Mouse (Mus musculus): ENCODE measurements at regions not wholly inside any gene's neighbourhood (a gene's known extent, or its start where the extent isn't known, plus 50 kb on each side); places are given as distances from the start of the nearest gene placed in this dataset.

DNA sequence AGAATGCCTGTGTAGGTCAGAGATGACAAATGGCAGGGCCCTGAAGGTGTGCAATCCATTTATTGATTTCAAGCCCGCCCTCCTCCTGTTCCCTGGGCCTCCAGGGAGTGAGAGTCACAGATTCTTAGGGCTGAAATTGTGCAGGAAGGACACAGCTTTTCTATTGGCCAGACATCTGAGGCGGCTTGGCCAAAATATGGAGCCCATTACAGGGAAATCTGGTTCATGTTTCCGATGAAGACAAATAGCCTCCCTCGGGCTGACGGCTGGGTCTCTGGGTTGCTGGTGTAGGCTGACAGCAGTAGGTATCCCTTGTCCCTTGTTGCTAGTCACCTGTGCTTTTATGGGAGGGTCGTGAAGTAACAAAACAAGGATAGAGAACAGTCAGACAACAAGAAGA, 413.2 kb downstream of the Tshz3 start:
- H3K4me3 ChIP-seq: no peak overlapping the region
- no peak for DNase-seq (ENCODE audit: extremely low spot score in 1 of 2, low spot score in 2 of 2)
- intact Hi-C loops (cut with DNase I): no loop called here
- no peak for TF ChIP-seq CTCF (IDR thresholded peaks at IDR 0.05)
- no peak overlapping the region for H3K27ac ChIP-seq

- no peak overlapping the region for H3K4me3 ChIP-seq
- TF ChIP-seq CTCF (IDR thresholded peaks at IDR 0.05): no peak
- intact Hi-C loops (cut with DNase I): no loop called here
- H3K27ac ChIP-seq: no peak overlapping the region
- DNase-seq (ENCODE audit: extremely low spot score in 1 of 2, low spot score in 2 of 2): no peak
Measured at GRCm38 (mm10) chr7:37120776-37121175, 422.9 kb downstream of the Tshz3 start.

DNA sequence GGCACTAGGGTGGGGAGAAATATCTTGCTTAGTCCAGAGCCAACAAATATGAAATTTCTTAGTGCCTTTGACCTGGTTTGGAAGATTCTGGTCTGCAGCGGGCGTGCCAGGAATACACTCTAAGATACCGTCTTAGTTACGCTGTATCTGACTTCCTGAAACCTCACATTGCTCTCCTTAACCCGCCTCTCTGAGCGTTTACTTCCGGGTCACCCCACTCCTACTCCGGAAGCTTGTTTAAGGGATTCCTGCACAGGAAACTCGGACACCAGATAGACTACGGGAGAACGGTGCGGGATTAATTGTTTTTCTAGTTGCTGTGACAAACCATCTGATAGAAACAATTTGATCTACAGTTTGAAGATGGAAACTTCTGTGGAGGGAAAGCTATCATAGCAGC, 442.3 kb downstream of the Tshz3 start:
- Histone ChIP-seq H3K27ac (no peak overlapping the region), H3K4me3 (no peak overlapping the region)
- intact Hi-C loops (cut with DNase I): no loop called here
- TF ChIP-seq CTCF (IDR thresholded peaks at IDR 0.05): no peak
- no peak for DNase-seq (ENCODE audit: extremely low spot score in 1 of 2, low spot score in 2 of 2)

- DNase-seq (ENCODE audit: extremely low spot score in 1 of 2, low spot score in 2 of 2): no peak
- intact Hi-C loops (cut with DNase I): no loop called here
Measured at GRCm38 (mm10) chr7:37142780-37143179, 444.9 kb downstream of the Tshz3 start.

DNA sequence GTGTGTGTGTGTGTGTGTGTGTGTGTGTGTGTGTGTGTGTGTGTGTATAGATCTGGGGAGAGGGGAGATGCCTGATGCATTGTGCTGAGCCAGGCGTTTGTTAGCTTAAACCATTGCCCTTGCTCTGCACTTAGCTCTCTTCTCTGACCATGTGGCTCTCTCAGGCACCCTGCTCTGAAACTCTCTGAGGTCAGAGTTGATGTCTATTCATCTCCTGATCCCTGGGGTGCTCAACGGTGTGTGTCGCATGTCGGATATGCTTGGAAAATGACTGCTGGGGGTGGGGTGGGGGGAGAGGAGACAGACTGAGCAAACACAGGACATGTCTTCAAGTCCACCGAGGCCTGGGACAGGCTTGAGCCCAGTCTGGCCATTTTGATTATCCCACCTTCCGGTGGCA, 446.4 kb downstream of the Tshz3 start:
- intact Hi-C loops (cut with DNase I): no loop called here
- no peak overlapping the region for H3K27ac ChIP-seq
- no peak for DNase-seq (ENCODE audit: extremely low spot score in 1 of 2, low spot score in 2 of 2)
- no peak overlapping the region for H3K4me3 ChIP-seq
- no peak for TF ChIP-seq CTCF (IDR thresholded peaks at IDR 0.05)

More at GRCm38 (mm10) chr7:37142780-37143179, 444.9 kb downstream of the Tshz3 start:
- no peak for TF ChIP-seq CTCF (IDR thresholded peaks at IDR 0.05)
- Histone ChIP-seq H3K27ac (no peak overlapping the region), H3K4me3 (no peak overlapping the region)

DNA sequence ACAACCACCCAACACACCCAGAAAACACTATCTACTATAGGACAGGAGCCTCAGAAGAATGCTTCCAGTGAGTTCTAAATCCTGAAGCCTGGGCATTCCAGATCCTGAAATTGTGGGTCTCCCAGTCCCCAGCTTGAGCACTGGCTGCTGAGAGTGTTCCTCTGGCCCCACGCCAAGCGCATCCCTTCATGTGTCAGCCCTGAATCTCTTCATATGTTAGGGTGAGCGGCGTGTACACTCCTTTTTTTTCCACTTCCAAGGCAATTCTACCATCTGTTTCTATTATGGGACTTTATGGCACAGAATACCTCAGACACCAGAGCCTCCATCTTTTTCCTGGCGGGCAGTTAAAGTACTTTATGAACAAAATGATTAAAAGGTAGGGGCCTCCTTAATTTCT, 451.8 kb downstream of the Tshz3 start:
- TF ChIP-seq CTCF (IDR thresholded peaks at IDR 0.05): no peak

DNA sequence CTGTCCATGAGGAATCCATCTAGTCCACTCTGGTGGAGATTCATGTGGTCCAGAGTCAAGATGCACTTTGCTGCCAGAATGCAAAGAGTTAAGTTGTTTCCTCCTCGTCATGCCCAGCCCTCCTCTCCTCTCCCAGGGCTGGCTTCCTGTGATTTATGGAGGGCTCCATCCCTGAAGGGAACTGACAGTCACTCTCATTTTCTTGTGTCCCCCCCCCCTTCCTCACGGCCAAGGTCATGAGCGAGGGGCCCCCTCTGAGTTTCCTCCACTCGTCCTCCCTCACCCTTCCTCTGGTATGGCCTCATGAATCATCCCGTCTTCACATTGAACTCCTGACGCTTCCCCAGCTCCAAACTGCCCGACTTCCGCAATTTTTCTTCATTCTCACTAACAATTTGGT, 461.9 kb downstream of the Tshz3 start:
- no peak overlapping the region for H3K27ac ChIP-seq
- intact Hi-C loops (cut with DNase I): no loop called here
- no peak for DNase-seq (ENCODE audit: extremely low spot score in 1 of 2, low spot score in 2 of 2)
- no peak for TF ChIP-seq CTCF (IDR thresholded peaks at IDR 0.05)
- no peak overlapping the region for H3K4me3 ChIP-seq

More for the DNA sequence above, 451.8 kb downstream of the Tshz3 start:
- H3K4me3 ChIP-seq: no peak overlapping the region
- peak in 1 of 2 experiments; percentile 14 for DNase-seq (ENCODE audit: extremely low spot score in 1 of 2, low spot score in 2 of 2)
- H3K27ac ChIP-seq: no peak overlapping the region
- intact Hi-C loops (cut with DNase I): no loop called here

DNA sequence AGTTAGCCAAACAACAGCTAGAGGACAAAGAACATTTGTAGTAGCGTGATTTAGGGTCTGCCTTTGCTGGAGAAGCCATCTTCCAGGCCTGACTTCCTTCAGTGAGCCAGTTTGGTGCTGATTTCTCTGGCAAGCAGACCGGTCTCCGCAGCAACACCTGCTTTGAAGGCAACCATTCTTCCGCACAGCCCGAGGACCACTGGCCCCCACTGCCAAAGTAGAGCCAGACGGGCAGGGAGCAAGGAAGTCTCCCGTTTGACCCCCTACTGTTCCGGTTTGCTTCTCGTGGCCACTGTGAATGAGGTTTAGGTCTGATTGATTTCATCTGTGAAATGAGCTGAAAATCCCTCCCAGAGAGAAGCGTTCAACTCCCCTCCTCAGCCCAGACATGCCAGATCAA, 471.0 kb downstream of the Tshz3 start:
- intact Hi-C loops (cut with DNase I): no loop called here
- Histone ChIP-seq H3K27ac (no peak overlapping the region), H3K4me3 (no peak overlapping the region)
- DNase-seq (ENCODE audit: extremely low spot score in 1 of 2, low spot score in 2 of 2): no peak
- no peak for TF ChIP-seq CTCF (IDR thresholded peaks at IDR 0.05)

DNA sequence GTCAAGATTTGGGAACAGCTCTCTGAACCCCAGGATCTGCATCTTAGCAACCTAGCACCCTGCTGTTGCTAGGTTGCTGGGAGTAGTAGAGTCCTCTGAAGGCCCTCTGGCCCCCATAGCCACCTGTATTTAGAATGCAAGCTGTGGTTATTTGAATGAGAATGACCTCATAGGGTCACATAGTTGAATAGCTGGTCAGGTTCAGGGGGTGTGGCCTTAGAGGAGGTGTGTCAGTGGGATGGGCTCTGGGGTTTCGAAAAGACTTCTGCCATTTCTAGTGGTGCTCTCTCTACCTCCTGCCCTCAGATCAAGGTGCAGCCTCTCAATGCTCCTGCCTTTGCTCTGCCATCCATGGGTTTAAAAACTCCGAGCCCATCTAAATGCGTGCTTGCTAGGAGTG, 477.8 kb downstream of the Tshz3 start:
- H3K4me3 ChIP-seq: no peak overlapping the region
- TF ChIP-seq CTCF (IDR thresholded peaks at IDR 0.05): no peak
- DNase-seq (ENCODE audit: extremely low spot score in 1 of 2, low spot score in 2 of 2): no peak

GRCm38 (mm10) chr7:37178256-37178655, 480.3 kb downstream of the Tshz3 start:
- intact Hi-C loops (cut with DNase I): no loop called here

More for the DNA sequence above, 477.8 kb downstream of the Tshz3 start:
- intact Hi-C loops (cut with DNase I): no loop called here
- H3K27ac ChIP-seq: no peak overlapping the region

DNA sequence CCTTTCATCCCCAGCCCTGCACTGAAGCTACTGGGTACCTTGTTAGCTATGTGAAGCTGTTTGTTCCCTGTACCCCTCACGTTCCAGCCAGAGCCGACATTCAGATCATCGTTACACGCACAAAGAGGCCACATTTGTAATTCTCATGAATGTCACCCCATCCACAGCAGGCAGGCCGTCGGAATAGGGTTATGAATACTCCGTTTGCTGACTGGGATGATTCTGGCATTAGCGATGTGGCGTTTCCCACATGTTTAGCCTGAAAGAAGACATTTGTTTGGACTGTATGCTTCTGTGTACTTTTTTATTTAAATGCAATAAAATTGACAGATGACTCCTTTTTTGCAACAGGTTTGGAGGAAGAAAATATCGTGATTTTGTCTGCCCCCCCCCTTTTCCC, 482.0 kb downstream of the Tshz3 start:
- H3K4me3 ChIP-seq: no peak overlapping the region
- H3K27ac ChIP-seq: no peak overlapping the region
- no peak for TF ChIP-seq CTCF (IDR thresholded peaks at IDR 0.05)
- intact Hi-C loops (cut with DNase I): no loop called here
- DNase-seq (ENCODE audit: extremely low spot score in 1 of 2, low spot score in 2 of 2): no peak

More at GRCm38 (mm10) chr7:37178256-37178655, 480.3 kb downstream of the Tshz3 start:
- no peak for TF ChIP-seq CTCF (IDR thresholded peaks at IDR 0.05)
- H3K27ac ChIP-seq: no peak overlapping the region
- H3K4me3 ChIP-seq: no peak overlapping the region
- DNase-seq (ENCODE audit: extremely low spot score in 1 of 2, low spot score in 2 of 2): no peak

DNA sequence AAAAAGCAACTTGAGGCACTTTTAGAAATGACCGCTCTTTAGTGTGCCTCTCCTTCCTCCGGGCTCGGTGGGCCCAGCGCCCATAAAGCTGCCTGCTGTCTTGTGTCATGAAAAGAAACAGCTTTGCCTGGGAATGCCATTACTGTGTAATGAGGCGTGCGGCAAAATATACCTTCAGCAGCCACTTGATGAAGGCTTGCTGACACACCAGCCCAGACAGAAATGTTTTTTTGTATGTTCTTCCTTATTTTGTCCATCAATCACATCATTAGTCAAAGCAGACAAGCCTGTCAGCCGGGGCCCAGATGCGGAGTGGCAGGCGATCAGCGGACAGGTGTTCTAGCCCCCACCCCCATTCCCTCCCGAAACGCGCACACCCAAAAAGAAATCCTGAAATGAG, 482.5 kb downstream of the Tshz3 start:
- Histone ChIP-seq H3K4me3 (no peak overlapping the region), H3K27ac (no peak overlapping the region)
- intact Hi-C loops (cut with DNase I): no loop called here
- no peak for TF ChIP-seq CTCF (IDR thresholded peaks at IDR 0.05)
- no peak for DNase-seq (ENCODE audit: extremely low spot score in 1 of 2, low spot score in 2 of 2)

DNA sequence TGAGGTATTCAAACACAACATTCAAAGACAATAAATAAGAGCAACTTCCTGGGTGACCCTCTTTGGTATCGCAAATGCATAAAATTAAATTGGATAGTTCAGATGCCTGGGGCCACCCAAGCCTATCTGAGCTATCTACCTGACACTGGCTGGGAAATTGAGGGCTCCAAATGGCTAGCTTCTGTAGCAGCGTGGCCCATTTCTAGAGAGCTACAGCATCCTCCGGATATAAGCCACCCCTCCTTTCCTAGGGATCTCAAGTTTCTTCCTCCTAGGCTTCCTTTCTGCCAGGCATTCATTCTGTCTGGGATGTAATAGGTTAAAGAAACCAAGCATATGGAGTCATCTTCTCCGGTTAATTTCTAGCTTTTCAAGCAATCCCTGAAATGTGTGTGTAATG, 483.2 kb downstream of the Tshz3 start:
- no peak for TF ChIP-seq CTCF (IDR thresholded peaks at IDR 0.05)
- H3K4me3 ChIP-seq: no peak overlapping the region
- no peak for DNase-seq (ENCODE audit: extremely low spot score in 1 of 2, low spot score in 2 of 2)
- no peak overlapping the region for H3K27ac ChIP-seq
- intact Hi-C loops (cut with DNase I): no loop called here

- Histone ChIP-seq H3K4me3 (no peak overlapping the region), H3K27ac (no peak overlapping the region)
- DNase-seq (ENCODE audit: extremely low spot score in 1 of 2, low spot score in 2 of 2): no peak
- TF ChIP-seq CTCF (IDR thresholded peaks at IDR 0.05): no peak
- intact Hi-C loops (cut with DNase I): no loop called here
Measured at GRCm38 (mm10) chr7:37192536-37192935, 494.6 kb downstream of the Tshz3 start.

Measured in left cerebral cortex, adult 2 months (tissue).